Comparison of ENCODE assay signal across 8 mouse cellular contexts in genomic region chr5:34526477-34526775, GRCm38 (mm10). TPM values are rescaled to one million over a fixed set of nuclear protein-coding genes. Genes with fewer than 3 reads are reported as not detected.
DNase-seq lines count a peak whose midpoint lies in the region; ATAC-seq and TF ChIP-seq lines count a peak whose summit lies in the region.

No protein-coding gene starts in this region.

- WGBS in forebrain, embryonic 11.5 days = 24% methylated on average over 5 of the region's 5 CpGs
- WGBS in forebrain, embryonic 12.5 days = 29% methylated on average over 5 of the region's 5 CpGs
- 11% methylated on average over 5 of the region's 5 CpGs for whole genome bisulfite sequencing in liver, adult 2 months
- 42% methylated on average over 5 of the region's 5 CpGs for WGBS in embryonic facial prominence, embryonic 15.5 days
- WGBS in midbrain, embryonic 13.5 days = 34% methylated on average over 5 of the region's 5 CpGs

- peak overlapping the region; percentile 43; the same call in 1 of the 2 replicates for H3K4me3 ChIP-seq in forebrain, embryonic 11.5 days (ENCODE audit: low read depth, low read length)
- H3K4me3 ChIP-seq in forebrain, embryonic 12.5 days (replicated peaks) = no peak overlapping the region
- peak overlapping the region; percentile 83 for H3K4me3 ChIP-seq in liver, adult 2 months (ENCODE audit: insufficient read depth, low read depth, low read length)
- peak overlapping the region; percentile 59 for H3K4me3 ChIP-seq in embryonic facial prominence, embryonic 15.5 days (replicated peaks)
- H3K4me3 ChIP-seq in midbrain, embryonic 13.5 days (replicated peaks) = no peak overlapping the region

- no peaks in the 10 kb centered on the region; the same call in 1 of the 2 replicates for H3K27me3 ChIP-seq in forebrain, embryonic 11.5 days (ENCODE audit: control insufficient read depth, insufficient read depth, low read length)
- peaks cover 25% of the 10 kb centered on the region for H3K27me3 ChIP-seq in forebrain, embryonic 12.5 days
- H3K27me3 ChIP-seq in liver, adult 2 months (ENCODE audit: control insufficient read depth, insufficient read depth, low read length) = no peaks in the 10 kb centered on the region
- H3K27me3 ChIP-seq in embryonic facial prominence, embryonic 15.5 days = no peaks in the 10 kb centered on the region
- peaks cover 16% of the 10 kb centered on the region; the same call in 1 of the 2 replicates for H3K27me3 ChIP-seq in midbrain, embryonic 13.5 days

- no peak for TF ChIP-seq POLR2A in liver, adult 2 months (IDR thresholded peaks at IDR 0.05; ENCODE audit: extremely low read depth, insufficient read depth, low read length)

- no peak for DNase-seq in forebrain, embryonic 11.5 days (ENCODE audit: low spot score)
- no peak for DNase-seq in liver, adult 2 months (ENCODE audit: extremely low read depth, low read depth, low spot score)
- no peak for DNase-seq in liver
- DNase-seq in ovary, postnatal 36 days (ENCODE audit: low spot score) = no peak
- DNase-seq in frontal cortex, postnatal 10 days (ENCODE audit: low spot score in 2 of 2) = no peak

- peaks cover 6% of the 10 kb centered on the region; the same call in 1 of the 2 replicates for H3K79me2 ChIP-seq in liver, adult 2 months (ENCODE audit: control insufficient read depth, insufficient read depth, low read length)

- no peak for ATAC-seq in forebrain, embryonic 11.5 days (replicated peaks; ENCODE audit: low FRiP score)
- ATAC-seq in forebrain, embryonic 12.5 days (ENCODE audit: low FRiP score) = no peak
- ATAC-seq in embryonic facial prominence, embryonic 15.5 days (ENCODE audit: insufficient number of reproducible peaks, low FRiP score, low TSS enrichment, low read depth) = no peak
- no peak for ATAC-seq in midbrain, embryonic 13.5 days

- no peaks in the 10 kb centered on the region for H3K9me3 ChIP-seq in forebrain, embryonic 11.5 days (ENCODE audit: control insufficient read depth, low read length)
- H3K9me3 ChIP-seq in forebrain, embryonic 12.5 days = no peaks in the 10 kb centered on the region
- H3K9me3 ChIP-seq in embryonic facial prominence, embryonic 15.5 days (replicated peaks) = no peaks in the 10 kb centered on the region
- no peaks in the 10 kb centered on the region for H3K9me3 ChIP-seq in midbrain, embryonic 13.5 days

- no peak overlapping the region for H3K27ac ChIP-seq in forebrain, embryonic 11.5 days (ENCODE audit: low read depth, low read length)
- no peak overlapping the region for H3K27ac ChIP-seq in forebrain, embryonic 12.5 days
- H3K27ac ChIP-seq in liver, adult 2 months (replicated peaks; ENCODE audit: insufficient read depth, low read depth, low read length) = peak overlapping the region; percentile 91
- H3K27ac ChIP-seq in embryonic facial prominence, embryonic 15.5 days (replicated peaks) = 0 out of 2 replicates have a peak overlapping the region, but pooled peaks have one; percentile 36
- no peak overlapping the region for H3K27ac ChIP-seq in midbrain, embryonic 13.5 days

- no peaks in the 10 kb centered on the region for H3K36me3 ChIP-seq in forebrain, embryonic 11.5 days (ENCODE audit: control insufficient read depth, insufficient read depth, low read length)
- no peaks in the 10 kb centered on the region for H3K36me3 ChIP-seq in forebrain, embryonic 12.5 days (replicated peaks)
- H3K36me3 ChIP-seq in liver, adult 2 months (ENCODE audit: control insufficient read depth, insufficient read depth, low read length) = no peaks in the 10 kb centered on the region
- H3K36me3 ChIP-seq in embryonic facial prominence, embryonic 15.5 days = no peaks in the 10 kb centered on the region
- no peaks in the 10 kb centered on the region for H3K36me3 ChIP-seq in midbrain, embryonic 13.5 days

- no peak for TF ChIP-seq CTCF in liver, adult 2 months (IDR thresholded peaks at IDR 0.05; ENCODE audit: low read depth, low read length)

- peaks cover 4% of the 10 kb centered on the region; the same call in 1 of the 2 replicates for H3K4me1 ChIP-seq in forebrain, embryonic 11.5 days (replicated peaks; ENCODE audit: control insufficient read depth, insufficient read depth, low read length)
- 0 out of 2 replicates have a peak, but pooled peaks cover 7% of the 10 kb centered on the region for H3K4me1 ChIP-seq in forebrain, embryonic 12.5 days
- H3K4me1 ChIP-seq in liver, adult 2 months (ENCODE audit: control insufficient read depth, insufficient read depth, low read length) = peaks cover 43% of the 10 kb centered on the region
- H3K4me1 ChIP-seq in embryonic facial prominence, embryonic 15.5 days = peaks cover 15% of the 10 kb centered on the region; the same call in 1 of the 2 replicates
- H3K4me1 ChIP-seq in midbrain, embryonic 13.5 days (replicated peaks) = 0 out of 2 replicates have a peak, but pooled peaks cover 5% of the 10 kb centered on the region

- 0 out of 2 replicates have a peak overlapping the region, but pooled peaks have one; percentile 57 for H3K9ac ChIP-seq in forebrain, embryonic 11.5 days (ENCODE audit: low read length)
- H3K9ac ChIP-seq in forebrain, embryonic 12.5 days = no peak overlapping the region
- peak overlapping the region; percentile 92 for H3K9ac ChIP-seq in liver, adult 2 months (ENCODE audit: low read depth, low read length)
- no peak overlapping the region for H3K9ac ChIP-seq in embryonic facial prominence, embryonic 15.5 days
- H3K9ac ChIP-seq in midbrain, embryonic 13.5 days (replicated peaks) = no peak overlapping the region

- H3K4me2 ChIP-seq in forebrain, embryonic 11.5 days (ENCODE audit: low read depth, low read length, severe bottlenecking) = peak overlapping the region; percentile 68; the same call in 1 of the 2 replicates
- H3K4me2 ChIP-seq in forebrain, embryonic 12.5 days = no peak overlapping the region; the same call in 1 of the 2 replicates
- peak overlapping the region; percentile 81; the same call in 1 of the 2 replicates for H3K4me2 ChIP-seq in embryonic facial prominence, embryonic 15.5 days (replicated peaks)
- peak overlapping the region; percentile 69 for H3K4me2 ChIP-seq in midbrain, embryonic 13.5 days (replicated peaks)

RNA-seq across cellular contexts. Expression of gene Sh3bp2, which starts 0.8 kb away (rescaled TPM):
- polyA plus RNA-seq in forebrain, embryonic 11.5 days (2014; fragmentation: Nextera tagmentation; extraction: Ambion mirVana) = 10.4 and 10.7 TPM in 2 replicates
- 18.5 and 20.1 TPM in 2 replicates for polyA plus RNA-seq in forebrain, embryonic 12.5 days (2016; fragmentation: Nextera tagmentation; extraction: Ambion mirVana)
- 9.1 and 11.9 TPM in 2 replicates for total RNA-seq in liver, adult 2 months (2014; rRNA removed)
- polyA plus RNA-seq in liver, adult 2 months (2012; rRNA removed) = 16.9 and 20.5 TPM in 2 replicates
- polyA plus RNA-seq in embryonic facial prominence, embryonic 15.5 days (2015; fragmentation: Nextera tagmentation; extraction: Ambion mirVana) = 8.2 and 8.3 TPM in 2 replicates
- polyA plus RNA-seq in midbrain, embryonic 13.5 days (2015; fragmentation: Nextera tagmentation; extraction: Ambion mirVana) = 18.3 and 30.8 TPM in 2 replicates

RNA-seq across cellular contexts. Expression of gene Tnip2, which starts 12.6 kb away (rescaled TPM):
- 5.3 and 5.6 TPM in 2 replicates for polyA plus RNA-seq in forebrain, embryonic 11.5 days (2014; fragmentation: Nextera tagmentation; extraction: Ambion mirVana)
- polyA plus RNA-seq in forebrain, embryonic 12.5 days (2016; fragmentation: Nextera tagmentation; extraction: Ambion mirVana) = 6.7 and 9.2 TPM in 2 replicates
- 6.2 and 7.7 TPM in 2 replicates for total RNA-seq in liver, adult 2 months (2014; rRNA removed)
- 6.2 and 13.4 TPM in 2 replicates for polyA plus RNA-seq in liver, adult 2 months (2012; rRNA removed)
- 29.1 and 34.4 TPM in 2 replicates for polyA plus RNA-seq in embryonic facial prominence, embryonic 15.5 days (2015; fragmentation: Nextera tagmentation; extraction: Ambion mirVana)
- 6.9 and 7.3 TPM in 2 replicates for polyA plus RNA-seq in midbrain, embryonic 13.5 days (2015; fragmentation: Nextera tagmentation; extraction: Ambion mirVana)

RNA-seq across cellular contexts. Expression of gene Add1, which starts 47.0 kb away (rescaled TPM):
- polyA plus RNA-seq in forebrain, embryonic 11.5 days (2014; fragmentation: Nextera tagmentation; extraction: Ambion mirVana) = 202 and 238 TPM in 2 replicates
- 197 and 211 TPM in 2 replicates for polyA plus RNA-seq in forebrain, embryonic 12.5 days (2016; fragmentation: Nextera tagmentation; extraction: Ambion mirVana)
- 30.6 and 30.9 TPM in 2 replicates for total RNA-seq in liver, adult 2 months (2014; rRNA removed)
- 29.9 and 39.3 TPM in 2 replicates for polyA plus RNA-seq in liver, adult 2 months (2012; rRNA removed)
- 186 and 190 TPM in 2 replicates for polyA plus RNA-seq in embryonic facial prominence, embryonic 15.5 days (2015; fragmentation: Nextera tagmentation; extraction: Ambion mirVana)
- 204 and 205 TPM in 2 replicates for polyA plus RNA-seq in midbrain, embryonic 13.5 days (2015; fragmentation: Nextera tagmentation; extraction: Ambion mirVana)

Comparison
In these comparisons a context has a peak if more than half of its experiments do, and no peak if none do; other contexts are left out.
1. H3K4me3 ChIP-seq: peak in forebrain, embryonic 11.5 days (single experiment), liver, adult 2 months (single experiment) and embryonic facial prominence, embryonic 15.5 days (single experiment); none in forebrain, embryonic 12.5 days (single experiment) and midbrain, embryonic 13.5 days (single experiment).
2. H3K9ac ChIP-seq: peak in forebrain, embryonic 11.5 days (single experiment) and liver, adult 2 months (single experiment); none in forebrain, embryonic 12.5 days (single experiment), embryonic facial prominence, embryonic 15.5 days (single experiment) and midbrain, embryonic 13.5 days (single experiment).
3. H3K27ac ChIP-seq: peak in liver, adult 2 months (single experiment) and embryonic facial prominence, embryonic 15.5 days (single experiment); none in forebrain, embryonic 11.5 days (single experiment), forebrain, embryonic 12.5 days (single experiment) and midbrain, embryonic 13.5 days (single experiment).